Mouse (Mus musculus): ENCODE results near the gene Fam210b.

DNA sequence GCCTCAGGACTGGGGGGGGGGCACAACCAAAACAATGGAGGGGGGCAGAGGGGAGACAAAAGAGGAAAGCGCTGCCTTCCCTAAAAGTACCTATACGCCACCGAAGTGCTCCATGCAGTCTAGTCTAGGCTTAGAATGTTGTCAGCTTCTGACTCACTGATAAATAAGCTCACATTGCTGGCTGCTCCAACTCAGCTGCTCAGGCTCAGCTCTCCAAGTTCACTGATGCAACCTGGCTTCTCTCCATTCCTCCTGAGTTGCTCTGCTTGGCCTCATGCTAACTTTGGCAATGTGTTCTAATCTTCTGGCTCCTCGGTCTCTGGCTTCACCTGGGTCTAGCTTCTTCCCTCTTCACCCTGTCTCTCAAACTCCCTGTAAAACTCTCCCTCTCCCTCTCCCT lies 31.2 kb downstream of the Fam210b start:
- TF ChIP-seq POLR2A (IDR thresholded peaks at IDR 0.05; ENCODE audit: control insufficient read depth, low read depth, low read length) (no peak), CTCF (IDR thresholded peaks at IDR 0.05; ENCODE audit: control insufficient read depth, insufficient read depth, insufficient replicate concordance, low read depth, low read length) (no peak)

All from testis, adult 2 months (tissue).